Mouse (Mus musculus) forebrain, embryonic 13.5 days (tissue): ENCODE data around the gene Atp10b. TPM values are rescaled to one million over a fixed set of nuclear protein-coding genes. Genes with fewer than 3 reads are reported as not detected.
A peak's percentile ranks its signal among the peaks of the same experiment; 100 is the strongest.

ENCODE experiments used
- ATAC-seq: fragments of 200-750 bp; cut with Nextera tagmentation; 2 replicates; pipeline ENCODE4 v1.8.0; 2017
- H3K27ac ChIP-seq: fragments of 300-500 bp; sonication (generic); 2 replicates; pipeline ENCODE4 v1.5.1; 2015; ENCODE audit warnings: inconsistent platforms, mild to moderate bottlenecking, moderate library complexity
- H3K27me3 ChIP-seq: fragments of 300-500 bp; sonication (generic); 2 replicates; pipeline ENCODE4 v1.6.1; 2015; ENCODE audit warnings: mild to moderate bottlenecking, inconsistent platforms
- H3K36me3 ChIP-seq: fragments of 300-500 bp; sonication (generic); 2 replicates; pipeline ENCODE4 v1.6.1; 2015; ENCODE audit warnings: mild to moderate bottlenecking, inconsistent platforms; ENCODE audit not compliant: poor library complexity, severe bottlenecking
- H3K4me1 ChIP-seq: fragments of 300-500 bp; sonication (generic); 2 replicates; pipeline ENCODE4 v1.6.1; 2015; ENCODE audit warnings: inconsistent platforms
- H3K4me2 ChIP-seq: fragments of 300-500 bp; sonication (generic); 2 replicates; pipeline ENCODE4 v1.6.1; 2015; ENCODE audit warnings: inconsistent platforms, mild to moderate bottlenecking, moderate library complexity
- H3K4me3 ChIP-seq: fragments of 300-500 bp; sonication (generic); 2 replicates; pipeline ENCODE4 v1.5.1; 2015; ENCODE audit warnings: mild to moderate bottlenecking, inconsistent platforms
- H3K9ac ChIP-seq: fragments of 300-500 bp; sonication (generic); 2 replicates; pipeline ENCODE4 v1.6.1; 2015; ENCODE audit warnings: mild to moderate bottlenecking, inconsistent platforms
- H3K9me3 ChIP-seq: fragments of 300-500 bp; sonication (generic); replicated peaks from 2 replicates; pipeline ENCODE4 v1.6.1; 2016; ENCODE audit warnings: inconsistent platforms
- WGBS: fragments of 180-500 bp; shearing (Covaris S2); methylation state at CpG from one replicate; pipeline ENCODE4 v1.1.7; 2015; 5-methylcytosine and 5-hydroxymethylcytosine counted together
- polyA plus RNA-seq: library from polyadenylated mRNA; unstranded; fragments of >200 nt; fragmentation: Nextera tagmentation; extraction: Ambion mirVana; gene quantifications from 2 replicates; pipeline ENCODE4 v1.2.1, GENCODE M21; 2015

Atp10b gene
- polyA plus RNA-seq, 1 experiment from 2014 or later: 0.13 TPM

GRCm38 (mm10) chr11:43267505-43267904, 117.8 kb downstream of the Atp10b start:
- 72% methylated on average over 3 of the region's 3 CpGs for WGBS
- Histone ChIP-seq H3K27ac (no peak overlapping the region), H3K4me3 (no peak overlapping the region), H3K4me2 (no peak overlapping the region), H3K36me3 (no peaks in the 10 kb centered on the region), H3K9ac (no peak overlapping the region), H3K27me3 (no peaks in the 10 kb centered on the region), H3K4me1 (peaks cover 18% of the 10 kb centered on the region), H3K9me3 (no peaks in the 10 kb centered on the region)
- no peak for ATAC-seq

- H3K4me1 ChIP-seq: peaks cover 18% of the 10 kb centered on the region
- H3K4me3 ChIP-seq: 0 out of 2 replicates have a peak overlapping the region, but pooled peaks have one; percentile 7
- WGBS: 19% methylated on average over 6 of the region's 6 CpGs
- peak; percentile 79 for ATAC-seq
- peak overlapping the region; percentile 49 for H3K4me2 ChIP-seq
- H3K36me3 ChIP-seq: no peaks in the 10 kb centered on the region
- H3K27me3 ChIP-seq: no peaks in the 10 kb centered on the region
- H3K9me3 ChIP-seq: no peaks in the 10 kb centered on the region
- H3K9ac ChIP-seq: no peak overlapping the region; the same call in 1 of the 2 replicates
- peak overlapping the region; percentile 44 for H3K27ac ChIP-seq
These were observed 120.0 kb downstream of the Atp10b start for GRCm38 (mm10) chr11:43269503-43270255.

GRCm38 (mm10) chr11:43270256-43270806, 120.7 kb downstream of the Atp10b start:
- 7% methylated on average over 10 of the region's 10 CpGs for WGBS
- Histone ChIP-seq H3K36me3 (no peaks in the 10 kb centered on the region), H3K9ac (no peak overlapping the region; the same call in 1 of the 2 replicates), H3K4me3 (peak overlapping the region; percentile 7; the same call in 1 of the 2 replicates), H3K9me3 (no peaks in the 10 kb centered on the region), H3K4me2 (peak overlapping the region; percentile 49), H3K4me1 (peaks cover 18% of the 10 kb centered on the region), H3K27me3 (no peaks in the 10 kb centered on the region), H3K27ac (peak overlapping the region; percentile 44)
- ATAC-seq: peak; percentile 80

- Histone ChIP-seq H3K4me3 (no peak overlapping the region), H3K27ac (no peak overlapping the region), H3K4me2 (no peak overlapping the region), H3K4me1 (peaks cover 18% of the 10 kb centered on the region), H3K27me3 (no peaks in the 10 kb centered on the region), H3K9me3 (no peaks in the 10 kb centered on the region), H3K9ac (no peak overlapping the region), H3K36me3 (no peaks in the 10 kb centered on the region)
- no peak for ATAC-seq
These were observed 124.2 kb downstream of the Atp10b start for GRCm38 (mm10) chr11:43273896-43274295.

- Histone ChIP-seq H3K4me1 (no peaks in the 10 kb centered on the region), H3K9ac (no peak overlapping the region), H3K27ac (no peak overlapping the region), H3K36me3 (no peaks in the 10 kb centered on the region), H3K4me2 (no peak overlapping the region), H3K9me3 (no peaks in the 10 kb centered on the region; the same call in 1 of the 2 replicates), H3K4me3 (no peak overlapping the region), H3K27me3 (no peaks in the 10 kb centered on the region)
- WGBS: 90% methylated on average over 6 of the region's 6 CpGs
- no peak for ATAC-seq
These were observed 147.9 kb downstream of the Atp10b start for GRCm38 (mm10) chr11:43297584-43297983.

- no peaks in the 10 kb centered on the region for H3K4me1 ChIP-seq
- no peaks in the 10 kb centered on the region for H3K27me3 ChIP-seq
- H3K4me3 ChIP-seq: no peak overlapping the region
- ATAC-seq: no peak
- no peak overlapping the region for H3K4me2 ChIP-seq
- H3K9ac ChIP-seq: no peak overlapping the region
- H3K36me3 ChIP-seq: no peaks in the 10 kb centered on the region
- no peak overlapping the region for H3K27ac ChIP-seq
- no peaks in the 10 kb centered on the region for H3K9me3 ChIP-seq
- 30% methylated on average over 1 of the region's 1 CpGs for WGBS
These were observed 161.3 kb downstream of the Atp10b start for GRCm38 (mm10) chr11:43311000-43311399.

Other genes with a start within 250 kb of the Atp10b start
- 0.10 TPM in 1 of 2 replicates, not detected in the other for gene Gm9972, start 114.1 kb upstream of the Atp10b start, polyA plus RNA-seq